Mouse (Mus musculus): ENCODE measurements around the gene Ltbp4.

DNA sequence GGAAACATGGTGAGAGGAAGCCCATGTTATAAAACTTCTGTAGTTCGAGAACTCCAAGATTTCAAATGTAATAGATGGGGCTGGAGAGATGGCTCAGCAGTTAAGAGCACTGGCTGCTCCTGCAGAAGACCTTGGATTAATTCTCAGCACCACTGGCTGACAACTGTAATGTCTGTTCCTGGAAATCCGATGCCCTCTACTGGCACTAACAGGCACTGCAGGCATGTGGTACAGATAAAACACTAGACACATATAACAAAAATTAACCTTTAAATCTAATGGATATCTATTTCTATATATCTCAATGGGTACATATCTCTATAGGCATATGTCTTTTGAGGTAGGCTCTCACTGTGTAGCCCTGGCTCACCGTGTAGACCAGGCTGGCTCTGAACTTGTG lies 23.1 kb downstream of the Ltbp4 start:
- TF ChIP-seq NELFE (IDR thresholded peaks at IDR 0.05; ENCODE audit: low read depth, low read length), result no peak
- no peak for TF ChIP-seq POLR2A (IDR thresholded peaks at IDR 0.05; ENCODE audit: control insufficient read depth in 1 of 2, insufficient read depth in 1 of 2, low read depth in 1 of 2, low read length in 2 of 2, poor library complexity in 1 of 2)
- TF ChIP-seq POLR2AphosphoS2 (IDR thresholded peaks at IDR 0.05; ENCODE audit: low read length), result no peak
- TF ChIP-seq CTCF (IDR thresholded peaks at IDR 0.05 in 2 of 3, conservative IDR thresholded peaks at IDR 0.05 in 1 of 3; ENCODE audit: control insufficient read depth in 1 of 3, insufficient read depth in 1 of 3, low read depth in 2 of 3, low read length in 3 of 3, poor library complexity in 1 of 3, severe bottlenecking in 1 of 3), result peak; percentile 30 to 52 (median 41); a peak in 5 of 6 replicates
- TF ChIP-seq NRF1 (IDR thresholded peaks at IDR 0.05; ENCODE audit: insufficient read depth, low read depth, low read length, poor library complexity, severe bottlenecking), result no peak
- TF ChIP-seq TCF12 (IDR thresholded peaks at IDR 0.05; ENCODE audit: low read depth, low read length), result no peak
- TF ChIP-seq HCFC1 (IDR thresholded peaks at IDR 0.05; ENCODE audit: low read depth, low read length), result no peak
- no peak for TF ChIP-seq E2F4 (IDR thresholded peaks at IDR 0.05; ENCODE audit: borderline replicate concordance, low read depth, low read length)
- TF ChIP-seq MAFK (IDR thresholded peaks at IDR 0.05; ENCODE audit: borderline replicate concordance, low read depth, low read length), result no peak
